Mouse (Mus musculus) midbrain, embryonic 14.5 days (tissue): Measurements from ENCODE around the gene Fam57b. TPM values are rescaled to one million over a fixed set of nuclear protein-coding genes. Genes with fewer than 3 reads are reported as not detected.
A peak's percentile ranks its signal among the peaks of the same experiment; 100 is the strongest.

ENCODE experiments used
- ATAC-seq: fragments of 200-750 bp; cut with Nextera tagmentation; 2 replicates; pipeline ENCODE4 v1.8.0; 2017; ENCODE audit warnings: moderate number of reproducible peaks, moderate library complexity; ENCODE audit not compliant: low FRiP score, low TSS enrichment
- DNase-seq: peaks from one replicate; pipeline ENCODE4 v3.0.0-alpha.2; 2015
- H3K27ac ChIP-seq: fragments of 300-500 bp; sonication (generic); replicated peaks from 2 replicates; pipeline ENCODE4 v1.5.1; 2014; ENCODE audit warnings: mild to moderate bottlenecking, low read depth, low read length, moderate library complexity
- H3K27me3 ChIP-seq: fragments of 300-500 bp; sonication (generic); 2 replicates; pipeline ENCODE4 v1.6.1; 2014; ENCODE audit warnings: low read length, control low read depth, mixed read lengths; ENCODE audit not compliant: control insufficient read depth, insufficient read depth
- H3K36me3 ChIP-seq: fragments of 300-500 bp; sonication (generic); 2 replicates; pipeline ENCODE4 v1.6.1; 2014; ENCODE audit warnings: low read length, control low read depth; ENCODE audit not compliant: control insufficient read depth, insufficient read depth
- H3K4me1 ChIP-seq: fragments of 300-500 bp; sonication (generic); 2 replicates; pipeline ENCODE4 v1.6.1; 2014; ENCODE audit warnings: mild to moderate bottlenecking, antibody characterized with exemption, low read length, control low read depth; ENCODE audit not compliant: control insufficient read depth, insufficient read depth
- H3K4me2 ChIP-seq: fragments of 300-500 bp; sonication (generic); 2 replicates; pipeline ENCODE4 v1.6.1; 2014; ENCODE audit warnings: mild to moderate bottlenecking, low read length, moderate library complexity
- H3K4me3 ChIP-seq: fragments of 300-500 bp; sonication (generic); replicated peaks from 2 replicates; pipeline ENCODE4 v1.5.1; 2014; ENCODE audit warnings: low read depth, low read length
- H3K9ac ChIP-seq: fragments of 300-500 bp; sonication (generic); replicated peaks from 2 replicates; pipeline ENCODE4 v1.6.1; 2014; ENCODE audit warnings: mild to moderate bottlenecking, low read length, moderate library complexity
- H3K9me3 ChIP-seq: fragments of 300-500 bp; sonication (generic); 2 replicates; pipeline ENCODE4 v1.6.1; 2016; ENCODE audit warnings: low read length, control low read depth, mixed read lengths; ENCODE audit not compliant: control insufficient read depth
- WGBS: fragments of 180-500 bp; shearing (Covaris S2); extraction: QIAGEN DNeasy Blood & Tissue Kit; methylation state at CpG from one replicate; pipeline ENCODE4 v1.1.7; 2014; 5-methylcytosine and 5-hydroxymethylcytosine counted together
- polyA plus RNA-seq: library from polyadenylated mRNA; unstranded; fragments of >200 nt; fragmentation: Nextera tagmentation; extraction: Ambion mirVana; gene quantifications from 2 replicates; pipeline ENCODE4 v1.2.1, GENCODE M21; 2014

The Fam57b gene
- polyA plus RNA-seq, 1 experiment from 2014 or later, result 51.6 TPM

GRCm38 (mm10) chr7:126823940-126824339, 26.5 kb downstream of the Fam57b start:
- Histone ChIP-seq H3K9ac (peak overlapping the region; percentile 73), H3K9me3 (no peaks in the 10 kb centered on the region), H3K4me3 (peak overlapping the region; percentile 67), H3K36me3 (peaks cover 17% of the 10 kb centered on the region), H3K4me2 (peak overlapping the region; percentile 66), H3K4me1 (peaks cover 27% of the 10 kb centered on the region), H3K27me3 (no peaks in the 10 kb centered on the region), H3K27ac (peak overlapping the region; percentile 91)
- peak; percentile 46 for DNase-seq
- WGBS, result 7% methylated on average over 10 of the region's 10 CpGs
- ATAC-seq, result peak; percentile 16; the same call in 1 of the 2 replicates

GRCm38 (mm10) chr7:126825403-126825802, 27.9 kb downstream of the Fam57b start:
- peaks cover 23% of the 10 kb centered on the region for H3K36me3 ChIP-seq
- H3K27ac ChIP-seq, result no peak overlapping the region
- no peaks in the 10 kb centered on the region for H3K9me3 ChIP-seq
- no peaks in the 10 kb centered on the region for H3K27me3 ChIP-seq
- peaks cover 27% of the 10 kb centered on the region for H3K4me1 ChIP-seq
- H3K4me2 ChIP-seq, result peak overlapping the region; percentile 66
- DNase-seq, result no peak
- ATAC-seq, result no peak
- H3K9ac ChIP-seq, result peak overlapping the region; percentile 14; the same call in 1 of the 2 replicates
- peak overlapping the region; percentile 67; the same call in 1 of the 2 replicates for H3K4me3 ChIP-seq
- 24% methylated on average over 8 of the region's 8 CpGs for WGBS

- peak overlapping the region; percentile 66 for H3K4me2 ChIP-seq
- no peaks in the 10 kb centered on the region for H3K27me3 ChIP-seq
- H3K9me3 ChIP-seq, result no peaks in the 10 kb centered on the region
- H3K9ac ChIP-seq, result no peak overlapping the region; the same call in 1 of the 2 replicates
- no peak overlapping the region for H3K27ac ChIP-seq
- H3K4me1 ChIP-seq, result peaks cover 27% of the 10 kb centered on the region
- no peak overlapping the region for H3K4me3 ChIP-seq
- DNase-seq (no peak), ATAC-seq (no peak)
- 81% methylated on average over 5 of the region's 5 CpGs for WGBS
- peaks cover 28% of the 10 kb centered on the region for H3K36me3 ChIP-seq
These were observed 28.5 kb downstream of the Fam57b start for GRCm38 (mm10) chr7:126825952-126826351.

GRCm38 (mm10) chr7:126831539-126831938, 34.1 kb downstream of the Fam57b start, which contains the start of gene 4930451I11Rik:
Gene 4930451I11Rik, minus strand, starts transcription at chr7:126831639.
- H3K36me3 ChIP-seq, result peaks cover 26% of the 10 kb centered on the region
- ATAC-seq, result no peak
- H3K4me1 ChIP-seq, result peaks cover 5% of the 10 kb centered on the region
- no peaks in the 10 kb centered on the region for H3K9me3 ChIP-seq
- WGBS, result 57% methylated on average over 5 of the region's 5 CpGs
- H3K27ac ChIP-seq, result peak within 1 kb of the TSS; percentile 20; the same call in 1 of the 2 replicates
- H3K27me3 ChIP-seq, result no peaks in the 10 kb centered on the region
- no peak within 1 kb of the TSS for H3K9ac ChIP-seq
- peak within 1 kb of the TSS; percentile 25 for H3K4me3 ChIP-seq
- H3K4me2 ChIP-seq, result peak within 1 kb of the TSS; percentile 60
- DNase-seq, result no peak

GRCm38 (mm10) chr7:126832036-126832598, 34.6 kb downstream of the Fam57b start:
- H3K4me1 ChIP-seq, result peaks cover 5% of the 10 kb centered on the region
- peak overlapping the region; percentile 25 for H3K4me3 ChIP-seq
- H3K27ac ChIP-seq, result peak overlapping the region; percentile 20; the same call in 1 of the 2 replicates
- no peak overlapping the region for H3K9ac ChIP-seq
- peak overlapping the region; percentile 60 for H3K4me2 ChIP-seq
- H3K27me3 ChIP-seq, result no peaks in the 10 kb centered on the region
- ATAC-seq, result peak; percentile 74
- peaks cover 20% of the 10 kb centered on the region for H3K36me3 ChIP-seq
- WGBS, result 0% methylated on average over 21 of the region's 21 CpGs
- peak; percentile 92 for DNase-seq
- no peaks in the 10 kb centered on the region for H3K9me3 ChIP-seq

- DNase-seq (no peak), ATAC-seq (no peak)
- Histone ChIP-seq H3K27me3 (no peaks in the 10 kb centered on the region), H3K36me3 (peaks cover 17% of the 10 kb centered on the region; the same call in 1 of the 2 replicates), H3K4me2 (no peak overlapping the region), H3K27ac (no peak overlapping the region), H3K9me3 (no peaks in the 10 kb centered on the region), H3K9ac (no peak overlapping the region), H3K4me1 (peaks cover 5% of the 10 kb centered on the region), H3K4me3 (no peak overlapping the region)
- 93% methylated on average over 1 of the region's 1 CpGs for WGBS
These were observed 35.8 kb downstream of the Fam57b start for GRCm38 (mm10) chr7:126833294-126833693.

GRCm38 (mm10) chr7:126843276-126843675, 45.8 kb downstream of the Fam57b start:
- Histone ChIP-seq H3K4me1 (peaks cover 11% of the 10 kb centered on the region), H3K9me3 (no peaks in the 10 kb centered on the region), H3K27ac (no peak overlapping the region), H3K9ac (no peak overlapping the region), H3K4me2 (no peak overlapping the region), H3K4me3 (no peak overlapping the region), H3K36me3 (no peaks in the 10 kb centered on the region), H3K27me3 (no peaks in the 10 kb centered on the region)
- no peak for DNase-seq
- 84% methylated on average over 9 of the region's 9 CpGs for WGBS
- no peak for ATAC-seq

GRCm38 (mm10) chr7:126845516-126845915, 48.0 kb downstream of the Fam57b start:
- Histone ChIP-seq H3K4me1 (peaks cover 21% of the 10 kb centered on the region), H3K4me3 (no peak overlapping the region), H3K27ac (no peak overlapping the region), H3K36me3 (no peaks in the 10 kb centered on the region), H3K4me2 (no peak overlapping the region), H3K27me3 (peaks cover 7% of the 10 kb centered on the region; the same call in 1 of the 2 replicates), H3K9me3 (no peaks in the 10 kb centered on the region), H3K9ac (no peak overlapping the region)
- ATAC-seq (no peak), DNase-seq (no peak)
- 76% methylated on average over 2 of the region's 2 CpGs for WGBS

- no peak for DNase-seq
- Histone ChIP-seq H3K4me1 (peaks cover 21% of the 10 kb centered on the region), H3K36me3 (peaks cover 8% of the 10 kb centered on the region), H3K4me3 (peak within 1 kb of the TSS; percentile 45), H3K4me2 (peak within 1 kb of the TSS; percentile 93), H3K9me3 (no peaks in the 10 kb centered on the region), H3K27me3 (peaks cover 7% of the 10 kb centered on the region; the same call in 1 of the 2 replicates), H3K27ac (0 out of 2 replicates have a peak within 1 kb of the TSS, but pooled peaks have one; percentile 26), H3K9ac (peak within 1 kb of the TSS; percentile 55)
- 28% methylated on average over 4 of the region's 4 CpGs for WGBS
- ATAC-seq, result no peak
These were observed 49.6 kb downstream of the Fam57b start, which contains the start of gene Doc2a for GRCm38 (mm10) chr7:126847116-126847420. Gene Doc2a, plus strand, starts transcription at chr7:126847416.
